ENCODE assay signal across 7 mouse cellular contexts in genomic region chr6:88044234-88044576, GRCm38 (mm10). TPM values are rescaled to one million over a fixed set of nuclear protein-coding genes. Genes with fewer than 3 reads are reported as not detected.
DNase-seq lines count a peak whose midpoint lies in the region; ATAC-seq and TF ChIP-seq lines count a peak whose summit lies in the region.

No protein-coding gene starts in this region.

- H3K36me3 ChIP-seq in lung, embryonic 15.5 days: peaks cover 4% of the 10 kb centered on the region; the same call in 1 of the 2 replicates
- peaks cover 13% of the 10 kb centered on the region for H3K36me3 ChIP-seq in embryonic facial prominence, embryonic 10.5 days (replicated peaks)
- no peaks in the 10 kb centered on the region for H3K36me3 ChIP-seq in hindbrain, postnatal 0 days (ENCODE audit: insufficient read depth, low read length)

- peak overlapping the region; percentile 95 for H3K4me3 ChIP-seq in lung, embryonic 15.5 days
- H3K4me3 ChIP-seq in embryonic facial prominence, embryonic 10.5 days: peak overlapping the region; percentile 98
- peak overlapping the region; percentile 97 for H3K4me3 ChIP-seq in hindbrain, postnatal 0 days (ENCODE audit: low read length)

- H3K27me3 ChIP-seq in lung, embryonic 15.5 days: no peaks in the 10 kb centered on the region
- H3K27me3 ChIP-seq in embryonic facial prominence, embryonic 10.5 days (replicated peaks; ENCODE audit: low read depth, poor library complexity, severe bottlenecking): peaks cover 19% of the 10 kb centered on the region
- peaks cover 10% of the 10 kb centered on the region; the same call in 1 of the 2 replicates for H3K27me3 ChIP-seq in hindbrain, postnatal 0 days (ENCODE audit: insufficient read depth, low read length)

- H3K4me2 ChIP-seq in lung, embryonic 15.5 days: peak overlapping the region; percentile 84
- peak overlapping the region; percentile 94 for H3K4me2 ChIP-seq in hindbrain, postnatal 0 days (ENCODE audit: low read depth, low read length)

- 2% methylated on average over 3 of the region's 3 CpGs for WGBS in lung, embryonic 15.5 days
- WGBS in embryonic facial prominence, embryonic 10.5 days: 3% methylated on average over 3 of the region's 3 CpGs
- 5% methylated on average over 3 of the region's 3 CpGs for WGBS in hindbrain, postnatal 0 days

- peaks cover 28% of the 10 kb centered on the region for H3K4me1 ChIP-seq in lung, embryonic 15.5 days
- H3K4me1 ChIP-seq in embryonic facial prominence, embryonic 10.5 days: peaks cover 21% of the 10 kb centered on the region
- peaks cover 5% of the 10 kb centered on the region for H3K4me1 ChIP-seq in hindbrain, postnatal 0 days (ENCODE audit: insufficient read depth, low read length)

- H3K9me3 ChIP-seq in lung, embryonic 15.5 days: no peaks in the 10 kb centered on the region
- H3K9me3 ChIP-seq in embryonic facial prominence, embryonic 10.5 days: no peaks in the 10 kb centered on the region
- H3K9me3 ChIP-seq in hindbrain, postnatal 0 days (ENCODE audit: low read length): no peaks in the 10 kb centered on the region

- H3K9ac ChIP-seq in lung, embryonic 15.5 days: peak overlapping the region; percentile 98
- peak overlapping the region; percentile 97 for H3K9ac ChIP-seq in hindbrain, postnatal 0 days (replicated peaks; ENCODE audit: low read length)

- no peak overlapping the region for H3K27ac ChIP-seq in lung, embryonic 15.5 days
- peak overlapping the region; percentile 91 for H3K27ac ChIP-seq in embryonic facial prominence, embryonic 10.5 days (replicated peaks)
- peak overlapping the region; percentile 93 for H3K27ac ChIP-seq in hindbrain, postnatal 0 days

- no peak for ATAC-seq in lung, embryonic 15.5 days (ENCODE audit: borderline replicate concordance, extremely low read depth, low FRiP score, low TSS enrichment)
- ATAC-seq in hindbrain, postnatal 0 days: no peak

- no peak for TF ChIP-seq CTCF in hindbrain, postnatal 0 days (IDR thresholded peaks at IDR 0.05; ENCODE audit: low read depth)

- no peak for DNase-seq in lung, postnatal 25 days (ENCODE audit: low spot score)
- DNase-seq in embryonic facial prominence, embryonic 10.5 days (ENCODE audit: low spot score): no peak
- DNase-seq in hindbrain, postnatal 0 days (ENCODE audit: low spot score): no peak
- DNase-seq in naive thymus-derived CD4-positive, alpha-beta T cell, adult 2 months (ENCODE audit: low read depth): peak; percentile 56
- DNase-seq in thymus, postnatal 10 days (ENCODE audit: low spot score in 2 of 2): no peak
- no peak for DNase-seq in frontal cortex, postnatal 14 days (ENCODE audit: low spot score in 2 of 2)

RNA-seq across cellular contexts. Expression of gene Rab7, which starts 0.9 kb away (rescaled TPM):
- 197 and 206 TPM in 2 replicates for polyA plus RNA-seq in lung, embryonic 15.5 days (2015; fragmentation: Nextera tagmentation; extraction: Ambion mirVana)
- polyA plus RNA-seq in embryonic facial prominence, embryonic 10.5 days (2016; fragmentation: Nextera tagmentation; extraction: Ambion mirVana): 206 and 207 TPM in 2 replicates
- total RNA-seq in hindbrain, postnatal 0 days (2014; rRNA removed): 88.3 and 90.0 TPM in 2 replicates
- polyA plus RNA-seq in hindbrain, postnatal 0 days (2015; fragmentation: Nextera tagmentation; extraction: Ambion mirVana): 325 and 345 TPM in 2 replicates

RNA-seq across cellular contexts. Expression of gene Rpn1, which starts 40.1 kb away (rescaled TPM):
- 436 and 444 TPM in 2 replicates for polyA plus RNA-seq in lung, embryonic 15.5 days (2015; fragmentation: Nextera tagmentation; extraction: Ambion mirVana)
- polyA plus RNA-seq in embryonic facial prominence, embryonic 10.5 days (2016; fragmentation: Nextera tagmentation; extraction: Ambion mirVana): 302 and 327 TPM in 2 replicates
- total RNA-seq in hindbrain, postnatal 0 days (2014; rRNA removed): 225 and 245 TPM in 2 replicates
- 236 and 242 TPM in 2 replicates for polyA plus RNA-seq in hindbrain, postnatal 0 days (2015; fragmentation: Nextera tagmentation; extraction: Ambion mirVana)
